Mouse (Mus musculus): ENCODE measurements around the gene Uckl1. TPM values are rescaled to one million over a fixed set of nuclear protein-coding genes. Genes with fewer than 3 reads are reported as not detected.

Gene Uckl1
- polyA plus RNA-seq, 1 experiment from 2014 or later = 69.8 TPM

GRCm38 (mm10) chr2:181582358-181582757 lies 2.3 kb downstream of the Uckl1 start:
- Histone ChIP-seq H3K4me2 (ENCODE audit: low read length) (peak overlapping the region; percentile 96; the same call in 1 of the 2 replicates), H3K4me3 (replicated peaks; ENCODE audit: low read length) (no peak overlapping the region; the same call in 1 of the 2 replicates)
- WGBS = 82% methylated on average over 2 of the region's 2 CpGs

GRCm38 (mm10) chr2:181581402-181582120 lies 3.1 kb downstream of the Uckl1 start:
- H3K4me3 ChIP-seq (replicated peaks; ENCODE audit: low read length) = peak overlapping the region; percentile 78
- under 1% methylated on average over 49 of the region's 49 CpGs for WGBS
- peak overlapping the region; percentile 96 for H3K4me2 ChIP-seq (ENCODE audit: low read length)
- H3K9ac ChIP-seq (replicated peaks; ENCODE audit: low read depth, low read length) = peak overlapping the region; percentile 87
- no peaks in the 10 kb centered on the region for H3K27me3 ChIP-seq (replicated peaks; ENCODE audit: control insufficient read depth, insufficient read depth, low read length)
- peaks cover 25% of the 10 kb centered on the region for H3K36me3 ChIP-seq (ENCODE audit: control insufficient read depth, insufficient read depth)
- no peaks in the 10 kb centered on the region for H3K9me3 ChIP-seq (ENCODE audit: control insufficient read depth, low read length)
- peak; percentile 83 for ATAC-seq
- H3K27ac ChIP-seq (ENCODE audit: low read length) = peak overlapping the region; percentile 90
- H3K4me1 ChIP-seq (replicated peaks; ENCODE audit: control insufficient read depth, insufficient read depth, low read length) = peaks cover 16% of the 10 kb centered on the region

More at GRCm38 (mm10) chr2:181582358-181582757, 2.3 kb downstream of the Uckl1 start:
- H3K27me3 ChIP-seq (replicated peaks; ENCODE audit: control insufficient read depth, insufficient read depth, low read length) = no peaks in the 10 kb centered on the region
- peaks cover 25% of the 10 kb centered on the region for H3K36me3 ChIP-seq (ENCODE audit: control insufficient read depth, insufficient read depth)
- peaks cover 16% of the 10 kb centered on the region for H3K4me1 ChIP-seq (replicated peaks; ENCODE audit: control insufficient read depth, insufficient read depth, low read length)
- H3K27ac ChIP-seq (ENCODE audit: low read length) = no peak overlapping the region
- 0 out of 2 replicates have a peak, but pooled peaks have one; percentile 1 for ATAC-seq
- no peaks in the 10 kb centered on the region for H3K9me3 ChIP-seq (ENCODE audit: control insufficient read depth, low read length)
- no peak overlapping the region for H3K9ac ChIP-seq (replicated peaks; ENCODE audit: low read depth, low read length)

- Histone ChIP-seq H3K4me1 (replicated peaks; ENCODE audit: control insufficient read depth, insufficient read depth, low read length) (peaks cover 16% of the 10 kb centered on the region), H3K27ac (ENCODE audit: low read length) (peak overlapping the region; percentile 90), H3K9me3 (ENCODE audit: control insufficient read depth, low read length) (no peaks in the 10 kb centered on the region), H3K36me3 (ENCODE audit: control insufficient read depth, insufficient read depth) (peaks cover 20% of the 10 kb centered on the region), H3K4me3 (replicated peaks; ENCODE audit: low read length) (peak overlapping the region; percentile 78), H3K9ac (replicated peaks; ENCODE audit: low read depth, low read length) (peak overlapping the region; percentile 87), H3K4me2 (ENCODE audit: low read length) (peak overlapping the region; percentile 96), H3K27me3 (replicated peaks; ENCODE audit: control insufficient read depth, insufficient read depth, low read length) (no peaks in the 10 kb centered on the region)
- 1% methylated on average over 11 of the region's 11 CpGs for WGBS
- ATAC-seq = peak; percentile 78
These were observed 3.7 kb downstream of the Uckl1 start for GRCm38 (mm10) chr2:181581016-181581401.

GRCm38 (mm10) chr2:181580131-181580772 lies 4.4 kb downstream of the Uckl1 start:
- H3K27ac ChIP-seq (ENCODE audit: low read length) = 0 out of 2 replicates have a peak overlapping the region, but pooled peaks have one; percentile 61
- ATAC-seq = no peak
- WGBS = 82% methylated on average over 5 of the region's 5 CpGs

GRCm38 (mm10) chr2:181579681-181580080 lies 5.0 kb downstream of the Uckl1 start:
- H3K9me3 ChIP-seq (ENCODE audit: control insufficient read depth, low read length) = no peaks in the 10 kb centered on the region
- H3K9ac ChIP-seq (replicated peaks; ENCODE audit: low read depth, low read length) = no peak overlapping the region
- no peak overlapping the region for H3K4me3 ChIP-seq (replicated peaks; ENCODE audit: low read length)
- H3K27me3 ChIP-seq (replicated peaks; ENCODE audit: control insufficient read depth, insufficient read depth, low read length) = no peaks in the 10 kb centered on the region
- peaks cover 16% of the 10 kb centered on the region for H3K4me1 ChIP-seq (replicated peaks; ENCODE audit: control insufficient read depth, insufficient read depth, low read length)
- no peak for ATAC-seq
- WGBS = 90% methylated on average over 1 of the region's 1 CpGs
- H3K4me2 ChIP-seq (ENCODE audit: low read length) = no peak overlapping the region
- H3K36me3 ChIP-seq (ENCODE audit: control insufficient read depth, insufficient read depth) = peaks cover 7% of the 10 kb centered on the region
- H3K27ac ChIP-seq (ENCODE audit: low read length) = no peak overlapping the region

More at GRCm38 (mm10) chr2:181580131-181580772, 4.4 kb downstream of the Uckl1 start:
- peaks cover 16% of the 10 kb centered on the region for H3K4me1 ChIP-seq (replicated peaks; ENCODE audit: control insufficient read depth, insufficient read depth, low read length)
- no peaks in the 10 kb centered on the region for H3K9me3 ChIP-seq (ENCODE audit: control insufficient read depth, low read length)
- peak overlapping the region; percentile 96 for H3K4me2 ChIP-seq (ENCODE audit: low read length)
- peaks cover 12% of the 10 kb centered on the region for H3K36me3 ChIP-seq (ENCODE audit: control insufficient read depth, insufficient read depth)
- H3K9ac ChIP-seq (replicated peaks; ENCODE audit: low read depth, low read length) = peak overlapping the region; percentile 87
- H3K27me3 ChIP-seq (replicated peaks; ENCODE audit: control insufficient read depth, insufficient read depth, low read length) = no peaks in the 10 kb centered on the region
- H3K4me3 ChIP-seq (replicated peaks; ENCODE audit: low read length) = peak overlapping the region; percentile 78

- H3K9me3 ChIP-seq (ENCODE audit: control insufficient read depth, low read length) = no peaks in the 10 kb centered on the region
These were observed 5.7 kb downstream of the Uckl1 start for GRCm38 (mm10) chr2:181578790-181579618.

GRCm38 (mm10) chr2:181577981-181578581 lies 6.6 kb downstream of the Uckl1 start:
- Histone ChIP-seq H3K36me3 (ENCODE audit: control insufficient read depth, insufficient read depth) (no peaks in the 10 kb centered on the region), H3K9ac (replicated peaks; ENCODE audit: low read depth, low read length) (no peak overlapping the region), H3K4me2 (ENCODE audit: low read length) (no peak overlapping the region), H3K9me3 (ENCODE audit: control insufficient read depth, low read length) (no peaks in the 10 kb centered on the region), H3K4me3 (replicated peaks; ENCODE audit: low read length) (no peak overlapping the region), H3K27ac (ENCODE audit: low read length) (no peak overlapping the region), H3K27me3 (replicated peaks; ENCODE audit: control insufficient read depth, insufficient read depth, low read length) (no peaks in the 10 kb centered on the region), H3K4me1 (replicated peaks; ENCODE audit: control insufficient read depth, insufficient read depth, low read length) (peaks cover 16% of the 10 kb centered on the region)
- ATAC-seq = no peak
- 78% methylated on average over 7 of the region's 7 CpGs for WGBS

More at GRCm38 (mm10) chr2:181578790-181579618, 5.7 kb downstream of the Uckl1 start:
- WGBS = 83% methylated on average over 5 of the region's 5 CpGs
- no peak overlapping the region for H3K4me2 ChIP-seq (ENCODE audit: low read length)
- no peak overlapping the region for H3K4me3 ChIP-seq (replicated peaks; ENCODE audit: low read length)
- ATAC-seq = no peak
- H3K36me3 ChIP-seq (ENCODE audit: control insufficient read depth, insufficient read depth) = peaks cover under 1% of the 10 kb centered on the region; the same call in 1 of the 2 replicates
- H3K27me3 ChIP-seq (replicated peaks; ENCODE audit: control insufficient read depth, insufficient read depth, low read length) = no peaks in the 10 kb centered on the region
- no peak overlapping the region for H3K27ac ChIP-seq (ENCODE audit: low read length)
- H3K9ac ChIP-seq (replicated peaks; ENCODE audit: low read depth, low read length) = no peak overlapping the region
- H3K4me1 ChIP-seq (replicated peaks; ENCODE audit: control insufficient read depth, insufficient read depth, low read length) = peaks cover 16% of the 10 kb centered on the region

GRCm38 (mm10) chr2:181577126-181577525 lies 7.6 kb downstream of the Uckl1 start:
- no peak overlapping the region for H3K4me3 ChIP-seq (replicated peaks; ENCODE audit: low read length)
- peaks cover 12% of the 10 kb centered on the region for H3K4me1 ChIP-seq (replicated peaks; ENCODE audit: control insufficient read depth, insufficient read depth, low read length)
- no peaks in the 10 kb centered on the region for H3K27me3 ChIP-seq (replicated peaks; ENCODE audit: control insufficient read depth, insufficient read depth, low read length)
- H3K36me3 ChIP-seq (ENCODE audit: control insufficient read depth, insufficient read depth) = no peaks in the 10 kb centered on the region
- no peak overlapping the region for H3K27ac ChIP-seq (ENCODE audit: low read length)
- H3K9me3 ChIP-seq (ENCODE audit: control insufficient read depth, low read length) = no peaks in the 10 kb centered on the region
- no peak overlapping the region for H3K9ac ChIP-seq (replicated peaks; ENCODE audit: low read depth, low read length)
- no peak for ATAC-seq
- H3K4me2 ChIP-seq (ENCODE audit: low read length) = no peak overlapping the region
- 68% methylated on average over 2 of the region's 2 CpGs for WGBS
